Mouse (Mus musculus): ENCODE data around the gene Edem2. TPM values are rescaled to one million over a fixed set of nuclear protein-coding genes. Genes with fewer than 3 reads are reported as not detected.
A peak's percentile ranks its signal among the peaks of the same experiment; 100 is the strongest.

Gene Edem2
- polyA plus RNA-seq, 1 experiment from 2014 or later, result 37.6 TPM

DNA sequence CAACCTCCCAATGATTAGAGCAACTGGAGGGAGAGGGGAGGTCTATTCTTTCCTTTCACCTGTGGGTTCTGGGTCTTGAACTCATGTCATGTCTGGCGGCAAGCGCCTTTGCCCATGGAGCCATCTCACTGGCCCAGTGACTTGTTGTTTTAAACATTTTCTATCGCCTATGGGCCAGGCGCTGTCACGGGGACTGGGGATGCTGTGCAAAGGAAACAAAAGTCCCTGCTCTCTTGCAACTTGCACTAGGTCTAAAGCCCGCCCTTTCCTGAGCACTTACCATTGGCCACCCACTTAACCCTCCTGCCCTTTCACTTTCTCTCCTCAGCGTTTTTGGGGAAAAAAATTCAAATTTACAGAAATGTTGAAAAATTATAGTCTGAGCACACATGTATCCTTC lies 32.4 kb downstream of the Edem2 start:
- Histone ChIP-seq H3K4me1 (no peaks in the 10 kb centered on the region), H3K4me2 (replicated peaks) (no peak overlapping the region), H3K9ac (replicated peaks) (no peak overlapping the region), H3K36me3 (peaks cover 10% of the 10 kb centered on the region; the same call in 1 of the 2 replicates), H3K9me3 (no peaks in the 10 kb centered on the region), H3K27me3 (no peaks in the 10 kb centered on the region), H3K4me3 (no peak overlapping the region), H3K27ac (replicated peaks) (no peak overlapping the region)
- WGBS, result 73% methylated on average over 7 of the region's 7 CpGs
- ATAC-seq (ENCODE audit: low FRiP score, low read depth), result no peak

DNA sequence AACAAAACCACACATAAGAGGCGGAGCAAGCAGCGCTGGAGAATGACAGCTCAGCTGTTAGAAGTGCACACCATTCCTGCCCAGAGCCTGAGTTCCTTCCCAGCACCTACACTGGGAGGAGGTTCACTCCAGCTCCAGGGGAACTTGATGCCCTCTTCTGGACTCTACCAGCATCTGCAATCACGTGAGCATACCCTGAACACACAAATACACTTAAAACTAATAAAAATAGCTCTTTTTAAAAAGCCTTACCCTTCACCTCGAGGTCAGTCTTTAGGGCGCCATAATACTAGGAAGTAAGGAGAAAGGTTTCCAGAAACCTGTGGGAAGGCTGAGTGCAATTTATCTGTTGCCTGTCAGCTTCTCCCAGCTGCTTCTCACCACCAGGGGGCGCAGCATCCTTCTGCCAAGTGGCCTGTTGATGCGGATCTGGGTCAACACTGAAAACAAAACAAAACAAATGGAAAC lies 33.1 kb downstream of the Edem2 start:
- 15% methylated on average over 7 of the region's 7 CpGs for WGBS
- H3K4me1 ChIP-seq, result peaks cover 3% of the 10 kb centered on the region
- H3K9me3 ChIP-seq, result no peaks in the 10 kb centered on the region
- H3K27me3 ChIP-seq, result no peaks in the 10 kb centered on the region
- H3K9ac ChIP-seq (replicated peaks), result no peak overlapping the region
- H3K36me3 ChIP-seq, result 0 out of 2 replicates have a peak, but pooled peaks cover 3% of the 10 kb centered on the region
- ATAC-seq (ENCODE audit: low FRiP score, low read depth), result no peak
- H3K4me2 ChIP-seq (replicated peaks), result no peak overlapping the region
- no peak overlapping the region for H3K4me3 ChIP-seq
- no peak overlapping the region for H3K27ac ChIP-seq (replicated peaks)

GRCm38 (mm10) chr2:155695316-155695715 lies 34.0 kb downstream of the Edem2 start:
- Histone ChIP-seq H3K4me1 (peaks cover 11% of the 10 kb centered on the region), H3K4me3 (no peak overlapping the region), H3K36me3 (no peaks in the 10 kb centered on the region), H3K27ac (replicated peaks) (no peak overlapping the region), H3K27me3 (no peaks in the 10 kb centered on the region), H3K9ac (replicated peaks) (no peak overlapping the region), H3K9me3 (no peaks in the 10 kb centered on the region), H3K4me2 (replicated peaks) (no peak overlapping the region)
- WGBS, result 75% methylated on average over 3 of the region's 3 CpGs
- no peak for ATAC-seq (ENCODE audit: low FRiP score, low read depth)

- H3K4me1 ChIP-seq, result peaks cover 16% of the 10 kb centered on the region
- H3K27me3 ChIP-seq, result no peaks in the 10 kb centered on the region
- no peaks in the 10 kb centered on the region for H3K36me3 ChIP-seq
- no peak for ATAC-seq (ENCODE audit: low FRiP score, low read depth)
- H3K4me2 ChIP-seq (replicated peaks), result no peak overlapping the region
- no peak overlapping the region for H3K4me3 ChIP-seq
- H3K27ac ChIP-seq (replicated peaks), result no peak overlapping the region
- no peaks in the 10 kb centered on the region for H3K9me3 ChIP-seq
- H3K9ac ChIP-seq (replicated peaks), result no peak overlapping the region
- WGBS, result 78% methylated on average over 2 of the region's 2 CpGs
These were observed 34.7 kb downstream of the Edem2 start for GRCm38 (mm10) chr2:155694564-155694963.

- Histone ChIP-seq H3K36me3 (no peaks in the 10 kb centered on the region), H3K27me3 (no peaks in the 10 kb centered on the region), H3K4me1 (peaks cover 22% of the 10 kb centered on the region), H3K9me3 (no peaks in the 10 kb centered on the region), H3K27ac (replicated peaks) (no peak overlapping the region), H3K9ac (replicated peaks) (no peak overlapping the region), H3K4me2 (replicated peaks) (no peak overlapping the region), H3K4me3 (no peak overlapping the region)
- WGBS, result 80% methylated on average over 4 of the region's 4 CpGs
- ATAC-seq (ENCODE audit: low FRiP score, low read depth), result no peak
These were observed 36.1 kb downstream of the Edem2 start for GRCm38 (mm10) chr2:155693136-155693535.

DNA sequence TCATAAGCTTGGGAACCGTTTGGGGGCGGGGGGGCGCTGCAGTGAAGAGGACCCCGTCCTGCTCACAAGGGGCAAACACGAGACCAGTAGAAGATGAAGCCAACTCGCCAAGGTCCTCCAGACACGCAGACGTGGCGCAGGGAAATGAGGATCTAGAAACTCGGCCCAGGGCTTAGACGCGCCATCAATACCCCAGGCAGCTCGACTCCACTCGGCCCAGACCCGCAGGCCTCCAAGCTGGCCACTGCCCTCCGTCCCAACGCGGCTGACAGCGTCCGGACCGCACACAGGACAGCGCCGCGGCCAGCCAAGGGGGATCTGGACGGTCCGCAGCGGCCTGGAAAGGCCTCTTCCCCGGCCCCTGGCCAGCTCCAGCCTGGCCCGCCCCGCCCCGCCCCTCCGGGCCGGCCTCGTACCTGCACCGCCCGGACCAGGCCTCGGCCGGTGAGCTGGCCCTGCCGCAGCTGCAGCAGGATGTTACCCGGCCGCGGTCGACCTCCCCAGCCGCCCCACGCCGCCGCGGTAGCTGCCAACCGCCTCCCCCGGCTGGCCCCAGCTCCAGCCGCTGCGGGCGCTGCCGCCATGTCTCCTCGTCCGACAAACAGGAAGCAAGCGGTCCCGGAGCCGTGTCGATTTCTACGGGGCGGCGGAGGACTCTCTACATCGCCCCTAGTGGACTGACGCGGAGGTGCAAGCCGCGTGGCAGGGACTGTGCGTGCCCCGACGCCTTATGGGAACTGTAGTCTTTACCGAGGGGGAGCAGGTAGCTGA lies 37.4 kb downstream of the Edem2 start, which contains the start of gene Trpc4ap:
Gene Trpc4ap, minus strand, starts transcription at position 662 of the 771 bp plus-strand sequence.
- peak; percentile 95 for ATAC-seq (ENCODE audit: low FRiP score, low read depth)
- H3K4me3 ChIP-seq, result peak within 1 kb of the TSS; percentile 99
- under 1% methylated on average over 71 of the region's 72 CpGs for WGBS
- no peaks in the 10 kb centered on the region for H3K9me3 ChIP-seq
- peak within 1 kb of the TSS; percentile 96 for H3K9ac ChIP-seq (replicated peaks)
- peak within 1 kb of the TSS; percentile 83 for H3K4me2 ChIP-seq (replicated peaks)
- H3K27me3 ChIP-seq, result no peaks in the 10 kb centered on the region
- peaks cover 22% of the 10 kb centered on the region for H3K4me1 ChIP-seq
- no peaks in the 10 kb centered on the region for H3K36me3 ChIP-seq
- peak within 1 kb of the TSS; percentile 92 for H3K27ac ChIP-seq (replicated peaks)

- no peaks in the 10 kb centered on the region for H3K9me3 ChIP-seq
- H3K4me3 ChIP-seq, result peak overlapping the region; percentile 99
- H3K4me1 ChIP-seq, result peaks cover 22% of the 10 kb centered on the region
- H3K27ac ChIP-seq (replicated peaks), result peak overlapping the region; percentile 92
- ATAC-seq (ENCODE audit: low FRiP score, low read depth), result no peak
- no peaks in the 10 kb centered on the region for H3K27me3 ChIP-seq
- H3K4me2 ChIP-seq (replicated peaks), result peak overlapping the region; percentile 83
- WGBS, result 9% methylated on average over 8 of the region's 8 CpGs
- H3K9ac ChIP-seq (replicated peaks), result peak overlapping the region; percentile 96
- no peaks in the 10 kb centered on the region for H3K36me3 ChIP-seq
These were observed 37.9 kb downstream of the Edem2 start for GRCm38 (mm10) chr2:155691336-155691722.

DNA sequence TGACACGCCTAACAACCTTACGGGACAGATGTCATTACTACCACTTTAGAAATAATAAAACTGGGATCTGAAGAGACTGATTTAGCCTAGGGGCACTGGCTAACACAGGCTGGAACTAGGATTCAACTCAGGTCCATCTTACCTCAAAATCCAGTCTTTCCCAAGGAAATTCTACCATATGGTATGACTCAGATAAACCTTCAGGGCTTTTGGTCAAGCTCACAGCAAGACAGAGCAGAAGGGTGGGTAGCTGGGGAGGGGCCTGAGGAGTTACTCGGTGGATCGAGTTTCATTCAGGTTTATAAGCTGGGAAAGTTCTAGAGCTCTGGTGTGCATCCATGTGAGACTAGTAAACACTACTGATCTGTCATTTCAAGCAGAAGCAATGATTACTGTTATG lies 40.1 kb downstream of the Edem2 start:
- ATAC-seq (ENCODE audit: low FRiP score, low read depth), result no peak
- H3K4me2 ChIP-seq (replicated peaks), result no peak overlapping the region
- no peaks in the 10 kb centered on the region for H3K27me3 ChIP-seq
- H3K27ac ChIP-seq (replicated peaks), result no peak overlapping the region
- no peak overlapping the region for H3K9ac ChIP-seq (replicated peaks)
- 0 out of 2 replicates have a peak, but pooled peaks cover 3% of the 10 kb centered on the region for H3K36me3 ChIP-seq
- no peaks in the 10 kb centered on the region for H3K9me3 ChIP-seq
- 88% methylated on average over 4 of the region's 4 CpGs for WGBS
- peaks cover 22% of the 10 kb centered on the region for H3K4me1 ChIP-seq
- no peak overlapping the region for H3K4me3 ChIP-seq

DNA sequence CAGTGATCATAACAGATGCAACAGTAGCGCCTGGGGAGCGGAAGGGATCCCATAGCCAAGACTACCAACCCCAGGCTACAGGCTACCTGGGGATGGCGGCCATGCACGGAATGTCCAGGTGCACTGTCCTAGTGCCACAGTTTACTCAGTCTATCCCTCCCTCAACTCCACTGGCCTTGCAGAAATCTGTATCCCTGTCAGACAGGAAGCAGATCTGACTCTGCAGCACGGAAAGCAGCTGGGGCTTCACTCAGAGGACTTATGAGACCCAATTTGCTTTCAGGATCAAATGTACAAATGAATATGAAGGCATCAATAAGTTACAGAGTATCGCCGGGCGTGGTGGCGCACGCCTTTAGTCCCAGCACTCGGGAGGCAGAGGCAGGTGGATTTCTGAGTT lies 41.5 kb downstream of the Edem2 start:
- H3K36me3 ChIP-seq, result 0 out of 2 replicates have a peak, but pooled peaks cover 3% of the 10 kb centered on the region
- peaks cover 22% of the 10 kb centered on the region for H3K4me1 ChIP-seq
- H3K27me3 ChIP-seq, result no peaks in the 10 kb centered on the region
- ATAC-seq (ENCODE audit: low FRiP score, low read depth), result no peak
- WGBS, result 97% methylated on average over 11 of the region's 11 CpGs
- H3K4me3 ChIP-seq, result no peak overlapping the region
- no peak overlapping the region for H3K4me2 ChIP-seq (replicated peaks)
- H3K27ac ChIP-seq (replicated peaks), result no peak overlapping the region
- no peaks in the 10 kb centered on the region for H3K9me3 ChIP-seq
- H3K9ac ChIP-seq (replicated peaks), result no peak overlapping the region

DNA sequence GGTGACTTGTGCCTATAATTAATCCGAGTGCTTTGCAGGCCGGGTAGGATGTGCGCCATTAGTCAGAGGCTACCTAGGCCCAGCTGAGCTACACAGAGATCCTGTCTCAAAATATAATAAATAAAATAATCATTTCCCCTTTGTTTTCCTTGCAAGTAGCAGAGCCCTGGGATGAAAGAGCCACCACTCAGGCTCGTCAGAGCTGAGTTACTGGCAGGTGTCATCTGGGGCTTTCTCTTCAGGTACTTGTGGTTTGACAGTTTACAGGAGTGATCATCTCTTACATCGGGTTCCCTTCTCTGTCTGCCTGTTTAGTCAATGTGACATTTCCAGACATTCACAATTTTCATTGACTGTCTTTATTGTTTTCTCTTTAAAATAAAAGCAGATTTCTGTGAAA lies 42.7 kb downstream of the Edem2 start:
- H3K36me3 ChIP-seq, result 0 out of 2 replicates have a peak, but pooled peaks cover 3% of the 10 kb centered on the region
- no peaks in the 10 kb centered on the region for H3K27me3 ChIP-seq
- H3K4me3 ChIP-seq, result no peak overlapping the region
- H3K4me1 ChIP-seq, result peaks cover 22% of the 10 kb centered on the region
- H3K9me3 ChIP-seq, result no peaks in the 10 kb centered on the region
- ATAC-seq (ENCODE audit: low FRiP score, low read depth), result no peak
- H3K4me2 ChIP-seq (replicated peaks), result no peak overlapping the region
- H3K9ac ChIP-seq (replicated peaks), result no peak overlapping the region
- H3K27ac ChIP-seq (replicated peaks), result no peak overlapping the region
- 88% methylated on average over 5 of the region's 5 CpGs for WGBS

- Histone ChIP-seq H3K27ac (replicated peaks) (no peak overlapping the region), H3K4me1 (0 out of 2 replicates have a peak, but pooled peaks cover 2% of the 10 kb centered on the region), H3K27me3 (no peaks in the 10 kb centered on the region), H3K9me3 (no peaks in the 10 kb centered on the region), H3K4me3 (no peak overlapping the region), H3K9ac (replicated peaks) (no peak overlapping the region), H3K4me2 (replicated peaks) (no peak overlapping the region), H3K36me3 (0 out of 2 replicates have a peak, but pooled peaks cover 3% of the 10 kb centered on the region)
- no peak for ATAC-seq (ENCODE audit: low FRiP score, low read depth)
- 96% methylated on average over 5 of the region's 5 CpGs for WGBS
These were observed 45.5 kb downstream of the Edem2 start for GRCm38 (mm10) chr2:155683821-155684220.

DNA sequence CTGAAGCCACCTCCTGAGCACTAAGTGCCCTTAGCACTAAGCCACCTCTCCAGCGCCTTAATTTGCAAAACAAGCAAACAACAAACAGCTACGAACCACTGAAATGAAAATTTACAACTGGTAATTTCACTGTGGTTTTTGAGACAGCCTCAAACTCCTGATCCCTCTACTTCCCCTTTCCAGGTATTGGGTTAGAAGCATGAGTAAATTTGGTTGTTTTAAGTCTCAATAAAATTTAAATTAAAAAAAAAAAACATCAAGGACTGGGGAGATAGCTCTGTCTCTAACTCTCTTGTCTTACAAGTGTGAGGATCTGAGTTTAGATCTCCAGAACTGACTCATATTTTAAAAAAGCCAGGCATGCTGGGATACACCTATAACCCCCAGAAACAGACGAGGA lies 46.1 kb downstream of the Edem2 start:
- Histone ChIP-seq H3K27ac (replicated peaks) (no peak overlapping the region), H3K4me2 (replicated peaks) (no peak overlapping the region), H3K4me1 (0 out of 2 replicates have a peak, but pooled peaks cover 2% of the 10 kb centered on the region), H3K4me3 (no peak overlapping the region), H3K9ac (replicated peaks) (no peak overlapping the region), H3K27me3 (no peaks in the 10 kb centered on the region), H3K9me3 (no peaks in the 10 kb centered on the region), H3K36me3 (0 out of 2 replicates have a peak, but pooled peaks cover 3% of the 10 kb centered on the region)
- ATAC-seq (ENCODE audit: low FRiP score, low read depth), result no peak
- WGBS, result 72% methylated on average over 3 of the region's 3 CpGs
